Mouse (Mus musculus) liver, embryonic 14.5 days (tissue): ENCODE measurements around the gene Atp1a2. TPM values are rescaled to one million over a fixed set of nuclear protein-coding genes. Genes with fewer than 3 reads are reported as not detected.

Source experiments
- ATAC-seq: fragments of 200-750 bp; cut with Nextera tagmentation; 2 replicates; pipeline ENCODE4 v1.8.0; 2017; ENCODE audit warnings: moderate number of reproducible peaks, mild to moderate bottlenecking, moderate library complexity; ENCODE audit not compliant: insufficient read depth
- DNase-seq, 3 experiments: peaks; one replicate each; pipeline ENCODE4 v3.0.0-alpha.2; 2012 to 2013; ENCODE audit warnings: low read depth in 3 of 3, low spot score in 3 of 3
- H3K27ac ChIP-seq: fragments of 300-500 bp; sonication (generic); 2 replicates; pipeline ENCODE4 v1.5.1; 2014; ENCODE audit warnings: moderate library complexity, mild to moderate bottlenecking, control low read depth, inconsistent platforms
- H3K27me3 ChIP-seq: fragments of 300-500 bp; sonication (generic); 2 replicates; pipeline ENCODE4 v1.6.1; 2014; ENCODE audit warnings: mild to moderate bottlenecking, low read length, moderate library complexity; ENCODE audit not compliant: control insufficient read depth, insufficient read depth
- H3K36me3 ChIP-seq: fragments of 300-500 bp; sonication (generic); replicated peaks from 2 replicates; pipeline ENCODE4 v1.6.1; 2014; ENCODE audit warnings: low read depth; ENCODE audit not compliant: control insufficient read depth, insufficient read depth
- H3K4me1 ChIP-seq, 2 experiments: fragments of 200-500 bp in 1 of 2; fragments of 300-500 bp in 1 of 2; sonication (generic) in 1 of 2; replicated peaks; 2 replicates each; pipeline ENCODE4 v1.6.1; 2012 to 2014; ENCODE audit warnings: antibody characterized with exemption in 1 of 2, inconsistent platforms in 1 of 2, low read length in 1 of 2; ENCODE audit not compliant: control insufficient read depth in 2 of 2, insufficient read depth in 2 of 2
- H3K4me2 ChIP-seq: fragments of 300-500 bp; sonication (generic); 2 replicates; pipeline ENCODE4 v1.6.1; 2014; ENCODE audit warnings: low read depth, mild to moderate bottlenecking, control low read depth, moderate library complexity
- H3K4me3 ChIP-seq, 2 experiments: fragments of 200-500 bp in 1 of 2; fragments of 300-500 bp in 1 of 2; sonication (generic) in 1 of 2; 2 replicates each; pipeline ENCODE4 v1.5.1; 2012 to 2014; ENCODE audit warnings: low read depth in 2 of 2, low read length in 2 of 2, mild to moderate bottlenecking in 2 of 2, control low read depth in 1 of 2, inconsistent platforms in 1 of 2, moderate library complexity in 1 of 2; ENCODE audit not compliant: insufficient read depth in 1 of 2
- H3K9ac ChIP-seq: fragments of 300-500 bp; sonication (generic); replicated peaks from 2 replicates; pipeline ENCODE4 v1.6.1; 2014; ENCODE audit warnings: mild to moderate bottlenecking, control low read depth, moderate library complexity
- H3K9me3 ChIP-seq: fragments of 300-500 bp; sonication (generic); 2 replicates; pipeline ENCODE4 v1.6.1; 2016; ENCODE audit warnings: low read length, mixed read lengths; ENCODE audit not compliant: control insufficient read depth
- CTCF ChIP-seq: IDR thresholded peaks from 2 replicates; pipeline ENCODE4 v1.5.1; 2016; ENCODE audit warnings: antibody characterized with exemption, low read depth, control low read depth
- EP300 ChIP-seq: IDR thresholded peaks from 2 replicates; pipeline ENCODE4 v1.6.1; 2016; ENCODE audit warnings: antibody characterized with exemption, low read depth
- WGBS: fragments of 180-500 bp; shearing (Covaris S2); extraction: QIAGEN DNeasy Blood & Tissue Kit; methylation state at CpG from one replicate; pipeline ENCODE4 v1.1.7; 2014; ENCODE audit not compliant: insufficient replicate concordance; 5-methylcytosine and 5-hydroxymethylcytosine counted together
- polyA plus RNA-seq, 2 experiments: library from polyadenylated mRNA; depleted of rRNA in 1 of 2; stranded (reverse) in 1 of 2; unstranded in 1 of 2; fragments of >200 nt; fragmentation: Nextera tagmentation in 1 of 2; extraction: Ambion mirVana in 1 of 2; gene quantifications; 2 replicates each; pipeline versions ENCODE4 v1.2.1 to v1.2.3; 2012 to 2014

Gene Atp1a2
- polyA plus RNA-seq, 2 experiments: 0.01 to 0.10 TPM

- WGBS: 62% methylated on average over 12 of the region's 12 CpGs
- Histone ChIP-seq H3K4me2 (no peak overlapping the region), H3K36me3 (no peaks in the 10 kb centered on the region), H3K4me1 (peaks cover 5 to 27% of the 10 kb centered on the region in 2 experiments), H3K27me3 (peaks cover 3% of the 10 kb centered on the region; the same call in 1 of the 2 replicates), H3K27ac (no peak overlapping the region), H3K9me3 (no peaks in the 10 kb centered on the region), H3K4me3 (no peak overlapping the region), H3K9ac (no peak overlapping the region)
- no peak for TF ChIP-seq EP300
- TF ChIP-seq CTCF: no peak
- ATAC-seq: no peak
- no peak for DNase-seq
Observed at GRCm38 (mm10) chr1:172301180-172301579, 3.3 kb upstream of the Atp1a2 start.

- ATAC-seq (no peak), DNase-seq (no peak)
- H3K9ac ChIP-seq: no peak overlapping the region
- no peak overlapping the region for H3K4me3 ChIP-seq
- H3K36me3 ChIP-seq: no peaks in the 10 kb centered on the region
- H3K9me3 ChIP-seq: no peaks in the 10 kb centered on the region
- 45% methylated on average over 5 of the region's 5 CpGs for WGBS
- no peak overlapping the region for H3K27ac ChIP-seq
- H3K4me2 ChIP-seq: no peak overlapping the region
- peaks cover 3% of the 10 kb centered on the region; the same call in 1 of the 2 replicates for H3K27me3 ChIP-seq
- TF ChIP-seq CTCF (no peak), EP300 (no peak)
- H3K4me1 ChIP-seq: peaks cover 5 to 19% of the 10 kb centered on the region in 2 experiments
Observed at GRCm38 (mm10) chr1:172300247-172300646, 2.4 kb upstream of the Atp1a2 start.

GRCm38 (mm10) chr1:172299528-172299927 is 1.7 kb upstream of the Atp1a2 start:
- Histone ChIP-seq H3K9ac (no peak overlapping the region), H3K36me3 (no peaks in the 10 kb centered on the region), H3K4me1 (peaks cover 0 to 13% of the 10 kb centered on the region in 2 experiments), H3K9me3 (no peaks in the 10 kb centered on the region), H3K27me3 (peaks cover 3% of the 10 kb centered on the region; the same call in 1 of the 2 replicates), H3K4me3 (no peak overlapping the region), H3K27ac (no peak overlapping the region), H3K4me2 (no peak overlapping the region)
- ATAC-seq: no peak
- no peak for DNase-seq
- no peak for TF ChIP-seq EP300
- TF ChIP-seq CTCF: no peak
- 56% methylated on average over 7 of the region's 7 CpGs for WGBS

- TF ChIP-seq EP300: no peak
- no peak for TF ChIP-seq CTCF
Observed at GRCm38 (mm10) chr1:172296816-172297510, 901 bp downstream of the Atp1a2 start.

GRCm38 (mm10) chr1:172295751-172296197 is 2.1 kb downstream of the Atp1a2 start:
- Histone ChIP-seq H3K27me3 (peaks cover 3% of the 10 kb centered on the region; the same call in 1 of the 2 replicates), H3K27ac (no peak overlapping the region), H3K9ac (no peak overlapping the region), H3K4me1 (no peaks in the 10 kb centered on the region), H3K9me3 (no peaks in the 10 kb centered on the region), H3K36me3 (no peaks in the 10 kb centered on the region), H3K4me2 (no peak overlapping the region), H3K4me3 (no peak overlapping the region)
- WGBS: 47% methylated on average over 4 of the region's 4 CpGs
- TF ChIP-seq EP300 (no peak), CTCF (no peak)
- ATAC-seq (no peak), DNase-seq (no peak)

More at GRCm38 (mm10) chr1:172296816-172297510, 901 bp downstream of the Atp1a2 start:
- 62% methylated on average over 6 of the region's 6 CpGs for WGBS
- Histone ChIP-seq H3K4me2 (no peak overlapping the region), H3K4me1 (no peaks in the 10 kb centered on the region), H3K36me3 (no peaks in the 10 kb centered on the region), H3K9ac (no peak overlapping the region), H3K27ac (no peak overlapping the region), H3K27me3 (peaks cover 3% of the 10 kb centered on the region; the same call in 1 of the 2 replicates), H3K9me3 (no peaks in the 10 kb centered on the region), H3K4me3 (no peak overlapping the region)
- no peak for DNase-seq
- ATAC-seq: no peak
